Mouse (Mus musculus) liver, adult 2 months (tissue): ENCODE results near the gene Btbd3.

Experiments used
- CTCF ChIP-seq: fragments of 200-500 bp; IDR thresholded peaks from 2 replicates; pipeline ENCODE4 v1.5.1; 2011; ENCODE audit warnings: low read depth, low read length, control low read depth
- POLR2A ChIP-seq: fragments of 200-500 bp; IDR thresholded peaks from 2 replicates; pipeline ENCODE4 v1.6.1; 2011; ENCODE audit warnings: low read length, control low read depth; ENCODE audit not compliant: insufficient read depth; ENCODE audit errors: extremely low read depth

- TF ChIP-seq CTCF: no peak
- no peak for TF ChIP-seq POLR2A
These were observed 109.0 kb downstream of the Btbd3 start for GRCm38 (mm10) chr2:138365391-138365790.
